Mouse (Mus musculus) G1E (cell line): ENCODE results near the gene Slc6a20a.

Experiments
- CTCF ChIP-seq: IDR thresholded peaks from 2 replicates; pipeline ENCODE4 v1.5.1; 2012; ENCODE audit warnings: low read depth, low read length, inconsistent platforms, mixed read lengths
- GATA1 ChIP-seq: IDR thresholded peaks from 2 replicates; pipeline ENCODE4 v1.6.1; 2012; ENCODE audit warnings: borderline replicate concordance, low read length, inconsistent platforms, mixed read lengths
- TAL1 ChIP-seq: conservative IDR thresholded peaks from 2 replicates; pipeline ENCODE4 v1.6.1; 2012; ENCODE audit warnings: low read depth, low read length, inconsistent platforms, mixed read lengths

GRCm38 (mm10) chr9:123722737-123723493, 44.2 kb upstream of the Slc6a20a start:
- TF ChIP-seq CTCF (no peak), GATA1 (no peak), TAL1 (no peak)
